Mouse (Mus musculus): ENCODE measurements around the gene Gm8297. TPM values are rescaled to one million over a fixed set of nuclear protein-coding genes. Genes with fewer than 3 reads are reported as not detected.
"Not testable (repeated sequence)": the region's sequence is repeated elsewhere in the genome, so short reads cannot be mapped to it uniquely, and the experiment has no call there.

Gene Gm8297
- not detected for total RNA-seq (2021)

DNA sequence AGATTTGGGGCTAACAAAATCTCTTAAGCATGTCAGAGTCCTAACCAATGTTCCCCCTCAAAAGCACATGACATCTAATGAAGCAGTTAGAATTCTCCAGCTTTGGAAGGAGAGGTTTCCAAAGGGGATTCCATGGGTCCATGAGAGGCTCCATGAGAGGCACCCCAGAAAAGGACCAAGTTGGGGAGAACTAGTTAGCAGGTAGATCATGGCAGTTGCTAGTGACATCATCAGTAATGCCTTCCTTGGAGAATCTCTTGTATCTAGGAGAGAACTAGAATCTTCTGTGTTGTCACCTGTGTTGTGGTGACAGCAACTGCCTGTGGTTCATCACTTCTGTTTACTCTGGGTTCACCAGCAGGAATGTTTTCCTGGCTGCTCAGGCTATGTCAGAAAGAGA lies at the start of gene Gm8297:
Gm8297 (plus strand) TSS at position 301 of the 400 bp plus-strand sequence.
- intact Hi-C loops (cut with DNase I); DNase-seq: not testable (repeated sequence)

DNA sequence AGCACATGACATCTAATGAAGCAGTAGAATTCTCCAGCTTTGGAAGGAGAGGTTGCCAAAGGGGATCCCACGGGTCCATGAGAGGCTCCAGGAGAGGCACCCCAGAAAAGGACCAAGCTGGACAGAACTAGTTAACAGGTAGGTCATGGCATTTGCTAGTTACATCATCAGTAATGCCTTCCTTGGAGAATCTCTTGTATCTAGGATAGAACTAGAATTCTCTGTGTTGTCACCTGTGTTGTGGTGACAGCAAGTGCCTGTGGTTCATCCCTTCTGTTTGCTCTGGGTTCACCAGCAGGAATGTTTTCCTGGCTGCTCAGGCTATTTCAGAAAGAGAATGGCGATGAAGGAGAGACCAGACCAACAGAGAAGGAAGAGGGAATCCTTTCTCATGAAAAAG lies 31.9 kb downstream of the Gm8297 start, which contains the start of gene Gm3298:
Gm3298 (plus strand) TSS at position 301 of the 400 bp plus-strand sequence.
- intact Hi-C loops (cut with DNase I); DNase-seq: not testable (repeated sequence)

Other genes with a start within 250 kb of the Gm8297 start
- gene Gm9602, start 207.6 kb upstream of the Gm8297 start, total RNA-seq (2021), result not detected
- under 1 TPM in 1 of 2 experiments, not detected in 1; 0.44 TPM for gene Gm3269, start 145.8 kb upstream of the Gm8297 start, total RNA-seq (2021)
- gene Gm3264, start 128.4 kb upstream of the Gm8297 start, total RNA-seq (2021), result 10 to 100 TPM; 35.8 to 36.1 TPM
- not detected for gene Gm3278, start 91.5 kb upstream of the Gm8297 start, total RNA-seq (2021)
- 1 to 10 TPM; 1.6 to 2.5 TPM for gene Gm3298, start 32.0 kb downstream of the Gm8297 start, total RNA-seq (2021)
- gene 4930555G01Rik, start 66.7 kb downstream of the Gm8297 start, total RNA-seq (2021), result not detected
- 10 to 100 TPM; 11.4 to 13.8 TPM for gene Gm8281, start 87.1 kb downstream of the Gm8297 start, total RNA-seq (2021)
- under 1 TPM in 1 of 2 experiments, not detected in 1; 0.46 TPM for gene Gm8279, start 147.6 kb downstream of the Gm8297 start, total RNA-seq (2021)
- gene Gm3317, start 180.6 kb downstream of the Gm8297 start, total RNA-seq (2021), result not detected
- not detected for gene Gm8271, start 201.9 kb downstream of the Gm8297 start, total RNA-seq (2021)

Data from left cerebral cortex, postnatal 4 days (tissue).